Comparison of ENCODE assay signal across 8 mouse cellular contexts in genomic region chr3:34648833-34649719, GRCm38 (mm10). TPM values are rescaled to one million over a fixed set of nuclear protein-coding genes. Genes with fewer than 3 reads are reported as not detected.
A peak's percentile ranks its signal among the peaks of the same experiment; 100 is the strongest.
DNase-seq lines count a peak whose midpoint lies in the region; ATAC-seq and TF ChIP-seq lines count a peak whose summit lies in the region.

No protein-coding gene starts in this region.

- no peaks in the 10 kb centered on the region for H3K9me3 ChIP-seq in embryonic facial prominence, embryonic 10.5 days
- no peaks in the 10 kb centered on the region for H3K9me3 ChIP-seq in intestine, postnatal 0 days (ENCODE audit: control insufficient read depth)
- no peaks in the 10 kb centered on the region for H3K9me3 ChIP-seq in neural tube, embryonic 11.5 days (ENCODE audit: control insufficient read depth, low read length)

- TF ChIP-seq POLR2A in thymus, adult 2 months (IDR thresholded peaks at IDR 0.05; ENCODE audit: control insufficient read depth, extremely low read depth, insufficient read depth, low read length, poor library complexity): no peak

- peak overlapping the region; percentile 65 for H3K4me2 ChIP-seq in intestine, postnatal 0 days (replicated peaks; ENCODE audit: low read depth)
- peak overlapping the region; percentile 81 for H3K4me2 ChIP-seq in neural tube, embryonic 11.5 days (ENCODE audit: low read depth)

- no peak for DNase-seq in layer of hippocampus, adult 2 months (ENCODE audit: low spot score in 2 of 2)
- no peak for DNase-seq in layer of hippocampus, postnatal 25 days (ENCODE audit: extremely low spot score in 1 of 2, low spot score in 1 of 2)
- DNase-seq in embryonic facial prominence, embryonic 10.5 days (ENCODE audit: low spot score): peak; percentile 61
- DNase-seq in neural tube, embryonic 11.5 days (ENCODE audit: low spot score): peak; percentile 64
- no peak for DNase-seq in thymus, adult 2 months
- no peak for DNase-seq in layer of hippocampus, adult 9-11 months
- DNase-seq in left cerebral cortex, adult 11 months (ENCODE audit: low spot score): no peak

- peaks cover 5% of the 10 kb centered on the region; the same call in 1 of the 2 replicates for H3K36me3 ChIP-seq in embryonic facial prominence, embryonic 10.5 days (replicated peaks)
- H3K36me3 ChIP-seq in intestine, postnatal 0 days (ENCODE audit: control insufficient read depth, insufficient read depth): no peaks in the 10 kb centered on the region
- no peaks in the 10 kb centered on the region for H3K36me3 ChIP-seq in neural tube, embryonic 11.5 days (ENCODE audit: control insufficient read depth, insufficient read depth, low read length)
- no peaks in the 10 kb centered on the region for H3K36me3 ChIP-seq in thymus, adult 2 months (ENCODE audit: control insufficient read depth, insufficient read depth, low read length)

- H3K4me1 ChIP-seq in embryonic facial prominence, embryonic 10.5 days: peaks cover 33% of the 10 kb centered on the region
- H3K4me1 ChIP-seq in intestine, postnatal 0 days (replicated peaks; ENCODE audit: control insufficient read depth, insufficient read depth, low read length): no peaks in the 10 kb centered on the region
- H3K4me1 ChIP-seq in neural tube, embryonic 11.5 days (ENCODE audit: control insufficient read depth, insufficient read depth, low read length): peaks cover 7% of the 10 kb centered on the region
- H3K4me1 ChIP-seq in thymus, adult 2 months (replicated peaks; ENCODE audit: control insufficient read depth, insufficient read depth, low read length): no peaks in the 10 kb centered on the region

- no peak overlapping the region for H3K9ac ChIP-seq in intestine, postnatal 0 days (ENCODE audit: low read depth, low read length)
- H3K9ac ChIP-seq in neural tube, embryonic 11.5 days (ENCODE audit: low read length): peak overlapping the region; percentile 79

- peak; percentile 36; the same call in 1 of the 2 replicates for ATAC-seq in intestine, postnatal 0 days
- ATAC-seq in neural tube, embryonic 11.5 days (ENCODE audit: insufficient read depth, low FRiP score, low TSS enrichment): peak; percentile 55

- no peak for TF ChIP-seq CTCF in layer of hippocampus, adult 2 months (conservative IDR thresholded peaks at IDR 0.05)
- TF ChIP-seq CTCF in intestine, postnatal 0 days (IDR thresholded peaks at IDR 0.05; ENCODE audit: low read depth): no peak
- TF ChIP-seq CTCF in thymus, adult 2 months (IDR thresholded peaks at IDR 0.05; ENCODE audit: borderline replicate concordance, control insufficient read depth, extremely low read depth, insufficient read depth, low read length, poor library complexity): no peak

- peaks cover 90% of the 10 kb centered on the region for H3K27me3 ChIP-seq in embryonic facial prominence, embryonic 10.5 days (replicated peaks; ENCODE audit: low read depth, poor library complexity, severe bottlenecking)
- peaks cover 95% of the 10 kb centered on the region for H3K27me3 ChIP-seq in intestine, postnatal 0 days (replicated peaks; ENCODE audit: control insufficient read depth, insufficient read depth, low read length)
- peaks cover 28% of the 10 kb centered on the region for H3K27me3 ChIP-seq in neural tube, embryonic 11.5 days (ENCODE audit: control insufficient read depth, insufficient read depth, low read length)
- H3K27me3 ChIP-seq in thymus, adult 2 months (ENCODE audit: control insufficient read depth, insufficient read depth, low read length): peaks cover 13% of the 10 kb centered on the region; the same call in 1 of the 2 replicates

- H3K27ac ChIP-seq in layer of hippocampus, adult 2 months: peak overlapping the region; percentile 88
- peak overlapping the region; percentile 89 for H3K27ac ChIP-seq in embryonic facial prominence, embryonic 10.5 days (replicated peaks)
- no peak overlapping the region for H3K27ac ChIP-seq in intestine, postnatal 0 days (ENCODE audit: low read depth, low read length)
- H3K27ac ChIP-seq in neural tube, embryonic 11.5 days (ENCODE audit: low read depth, low read length): peak overlapping the region; percentile 91
- H3K27ac ChIP-seq in thymus, adult 2 months (ENCODE audit: control insufficient read depth, insufficient read depth, low read length): no peak overlapping the region

- peak overlapping the region; percentile 57 for H3K4me3 ChIP-seq in layer of hippocampus, adult 2 months
- H3K4me3 ChIP-seq in embryonic facial prominence, embryonic 10.5 days: peak overlapping the region; percentile 72
- peak overlapping the region; percentile 40 for H3K4me3 ChIP-seq in intestine, postnatal 0 days (ENCODE audit: low read depth, low read length)
- peak overlapping the region; percentile 84 for H3K4me3 ChIP-seq in neural tube, embryonic 11.5 days (ENCODE audit: low read depth, low read length)
- no peak overlapping the region for H3K4me3 ChIP-seq in thymus, adult 2 months (ENCODE audit: control insufficient read depth, insufficient read depth, low read length)

- WGBS in embryonic facial prominence, embryonic 10.5 days: under 1% methylated on average over 50 of the region's 50 CpGs
- 1% methylated on average over 50 of the region's 50 CpGs for WGBS in intestine, postnatal 0 days
- WGBS in neural tube, embryonic 11.5 days: under 1% methylated on average over 50 of the region's 50 CpGs
- WGBS in thymus, adult 2 months: 10% methylated on average over 50 of the region's 50 CpGs

RNA-seq across cellular contexts. Expression of gene Sox2, which starts 1.1 kb away (rescaled TPM):
- total RNA-seq in layer of hippocampus, adult 2 months (2021): 10 to 100 TPM; 41.1 to 45.9 TPM
- total RNA-seq in layer of hippocampus, postnatal 25 days (2021): 10 to 100 TPM; 47.2 to 53.7 TPM
- polyA plus RNA-seq in embryonic facial prominence, embryonic 10.5 days (2016; fragmentation: Nextera tagmentation; extraction: Ambion mirVana): 12.2 and 16.1 TPM in 2 replicates
- polyA plus RNA-seq in intestine, postnatal 0 days (2015; fragmentation: Nextera tagmentation; extraction: Ambion mirVana): 0.25 and 0.33 TPM in 2 replicates
- 32.5 and 36.8 TPM in 2 replicates for polyA plus RNA-seq in neural tube, embryonic 11.5 days (2014; fragmentation: Nextera tagmentation; extraction: Ambion mirVana)
- polyA plus RNA-seq in thymus, adult 2 months (2012; rRNA removed): 0.08 and 0.19 TPM in 2 replicates

Comparison
In these comparisons a context has a peak if more than half of its experiments do, and no peak if none do; other contexts are left out.
1. DNase-seq: peak in embryonic facial prominence, embryonic 10.5 days (single experiment) and neural tube, embryonic 11.5 days (single experiment); none in layer of hippocampus, adult 2 months (0 of 2), layer of hippocampus, postnatal 25 days (0 of 2), thymus, adult 2 months (single experiment), layer of hippocampus, adult 9-11 months (single experiment) and left cerebral cortex, adult 11 months (single experiment).
2. H3K27ac ChIP-seq: peak in layer of hippocampus, adult 2 months (single experiment), embryonic facial prominence, embryonic 10.5 days (single experiment) and neural tube, embryonic 11.5 days (single experiment); none in intestine, postnatal 0 days (single experiment) and thymus, adult 2 months (single experiment).